ENCODE assay signal across 8 mouse cellular contexts in genomic region chr15:80266281-80266680, GRCm38 (mm10). TPM values are rescaled to one million over a fixed set of nuclear protein-coding genes. Genes with fewer than 3 reads are reported as not detected.
DNase-seq lines count a peak whose midpoint lies in the region; ATAC-seq and TF ChIP-seq lines count a peak whose summit lies in the region.

No protein-coding gene starts in this region.

- H3K27me3 ChIP-seq in E14TG2a.4 (ENCODE audit: insufficient read depth, low read length) = no peaks in the 10 kb centered on the region
- H3K27me3 ChIP-seq in liver, adult 2 months (ENCODE audit: control insufficient read depth, insufficient read depth, low read length) = no peaks in the 10 kb centered on the region
- no peaks in the 10 kb centered on the region for H3K27me3 ChIP-seq in neural tube, embryonic 11.5 days (ENCODE audit: control insufficient read depth, insufficient read depth, low read length)

- H3K79me2 ChIP-seq in liver, adult 2 months (ENCODE audit: control insufficient read depth, insufficient read depth, low read length) = peaks cover 13% of the 10 kb centered on the region; the same call in 1 of the 2 replicates

- DNase-seq in 3134 (ENCODE audit: extremely low read depth, insufficient read length, low spot score) = peak; percentile 30
- DNase-seq in cerebellum, adult 18-20 months = peak; percentile 90 to 91
- DNase-seq in hindlimb bud, embryonic 11.5 days (ENCODE audit: extremely low spot score, low read depth, low spot score) = peak; percentile 67
- peak; percentile 68 for DNase-seq in liver, adult 2 months (ENCODE audit: extremely low read depth, low read depth, low spot score)
- DNase-seq in neural tube, embryonic 11.5 days (ENCODE audit: low spot score) = peak; percentile 78
- peak; percentile 28 to 68 for DNase-seq in thymus, postnatal 10 days (ENCODE audit: low spot score in 2 of 2)

- peak; percentile 76 for ATAC-seq in frontal cortex, adult (ENCODE audit: low TSS enrichment)
- peak; percentile 57; the same call in 1 of the 2 replicates for ATAC-seq in neural tube, embryonic 11.5 days (ENCODE audit: insufficient read depth, low FRiP score, low TSS enrichment)

- H3K9me3 ChIP-seq in E14TG2a.4 (ENCODE audit: low read length) = peaks cover 20% of the 10 kb centered on the region
- no peaks in the 10 kb centered on the region for H3K9me3 ChIP-seq in neural tube, embryonic 11.5 days (ENCODE audit: control insufficient read depth, low read length)

- H3K36me3 ChIP-seq in E14TG2a.4 (ENCODE audit: insufficient read depth, low read length) = peaks cover 16% of the 10 kb centered on the region
- no peaks in the 10 kb centered on the region for H3K36me3 ChIP-seq in liver, adult 2 months (ENCODE audit: control insufficient read depth, insufficient read depth, low read length)
- H3K36me3 ChIP-seq in neural tube, embryonic 11.5 days (ENCODE audit: control insufficient read depth, insufficient read depth, low read length) = no peaks in the 10 kb centered on the region

- WGBS in liver, adult 2 months = 0% methylated on average over 2 of the region's 2 CpGs
- WGBS in neural tube, embryonic 11.5 days = 0% methylated on average over 2 of the region's 2 CpGs

- H3K4me2 ChIP-seq in neural tube, embryonic 11.5 days (ENCODE audit: low read depth) = no peak overlapping the region

- no peak overlapping the region for H3K4me3 ChIP-seq in E14TG2a.4 (replicated peaks; ENCODE audit: low read length)
- no peak overlapping the region for H3K4me3 ChIP-seq in liver, adult 2 months (ENCODE audit: insufficient read depth, low read depth, low read length)
- H3K4me3 ChIP-seq in neural tube, embryonic 11.5 days (ENCODE audit: low read depth, low read length) = no peak overlapping the region

- H3K27ac ChIP-seq in liver, adult 2 months (replicated peaks; ENCODE audit: insufficient read depth, low read depth, low read length) = no peak overlapping the region
- no peak overlapping the region for H3K27ac ChIP-seq in neural tube, embryonic 11.5 days (ENCODE audit: low read depth, low read length)

- TF ChIP-seq POLR2A in liver, adult 2 months (IDR thresholded peaks at IDR 0.05; ENCODE audit: extremely low read depth, insufficient read depth, low read length) = no peak

- no peak overlapping the region for H3K9ac ChIP-seq in liver, adult 2 months (ENCODE audit: low read depth, low read length)
- H3K9ac ChIP-seq in neural tube, embryonic 11.5 days (ENCODE audit: low read length) = no peak overlapping the region

- H3K4me1 ChIP-seq in E14TG2a.4 (replicated peaks; ENCODE audit: low read depth, low read length) = peaks cover 31% of the 10 kb centered on the region
- H3K4me1 ChIP-seq in liver, adult 2 months (ENCODE audit: control insufficient read depth, insufficient read depth, low read length) = peaks cover 6% of the 10 kb centered on the region
- H3K4me1 ChIP-seq in neural tube, embryonic 11.5 days (ENCODE audit: control insufficient read depth, insufficient read depth, low read length) = no peaks in the 10 kb centered on the region

- TF ChIP-seq CTCF in E14TG2a.4 (conservative IDR thresholded peaks at IDR 0.05; ENCODE audit: low read length) = peak; percentile 78
- TF ChIP-seq CTCF in liver, adult 2 months (IDR thresholded peaks at IDR 0.05; ENCODE audit: low read depth, low read length) = peak; percentile 79

RNA-seq across cellular contexts. Expression of gene Rps19bp1, which starts 2.2 kb away (rescaled TPM):
- 8.3 and 12.3 TPM in 2 replicates for total RNA-seq in liver, adult 2 months (2014; rRNA removed)
- 17.0 and 19.1 TPM in 2 replicates for polyA plus RNA-seq in liver, adult 2 months (2012; rRNA removed)
- polyA plus RNA-seq in neural tube, embryonic 11.5 days (2014; fragmentation: Nextera tagmentation; extraction: Ambion mirVana) = 70.3 and 76.9 TPM in 2 replicates

RNA-seq across cellular contexts. Expression of gene Atf4, which starts 11.3 kb away (rescaled TPM):
- 50.0 and 55.1 TPM in 2 replicates for total RNA-seq in liver, adult 2 months (2014; rRNA removed)
- 88.8 and 130 TPM in 2 replicates for polyA plus RNA-seq in liver, adult 2 months (2012; rRNA removed)
- 127 and 134 TPM in 2 replicates for polyA plus RNA-seq in neural tube, embryonic 11.5 days (2014; fragmentation: Nextera tagmentation; extraction: Ambion mirVana)

RNA-seq across cellular contexts. Expression of gene Cacna1i, which starts 20.8 kb away (rescaled TPM):
- total RNA-seq in liver, adult 2 months (2014; rRNA removed) = under 0.01 and 0.13 TPM in 2 replicates
- polyA plus RNA-seq in liver, adult 2 months (2012; rRNA removed) = 0.02 and 0.09 TPM in 2 replicates
- 0.05 and 0.09 TPM in 2 replicates for polyA plus RNA-seq in neural tube, embryonic 11.5 days (2014; fragmentation: Nextera tagmentation; extraction: Ambion mirVana)

RNA-seq across cellular contexts. Expression of gene AC140267.1, which starts 30.6 kb away (rescaled TPM):
- total RNA-seq in liver, adult 2 months (2014; rRNA removed) = not detected in 2 replicates
- polyA plus RNA-seq in liver, adult 2 months (2012; rRNA removed) = not detected in 2 replicates
- not detected in 2 replicates for polyA plus RNA-seq in neural tube, embryonic 11.5 days (2014; fragmentation: Nextera tagmentation; extraction: Ambion mirVana)

RNA-seq across cellular contexts. Expression of gene Mief1, which starts 32.5 kb away (rescaled TPM):
- 13.4 and 16.0 TPM in 2 replicates for total RNA-seq in liver, adult 2 months (2014; rRNA removed)
- 12.8 and 17.1 TPM in 2 replicates for polyA plus RNA-seq in liver, adult 2 months (2012; rRNA removed)
- polyA plus RNA-seq in neural tube, embryonic 11.5 days (2014; fragmentation: Nextera tagmentation; extraction: Ambion mirVana) = 41.8 and 47.3 TPM in 2 replicates

Comparison
In these comparisons a context has a peak if more than half of its experiments do, and no peak if none do; other contexts are left out.
1. DNase-seq: peak in every context shown above with its lines; median percentile 90 in cerebellum, adult 18-20 months; 78 in neural tube, embryonic 11.5 days; 68 in liver, adult 2 months; 67 in hindlimb bud, embryonic 11.5 days; 48 in thymus, postnatal 10 days; 30 in 3134.